Mouse (Mus musculus) CH12.LX (cell line): ENCODE data around the gene Plxdc1. TPM values are rescaled to one million over a fixed set of nuclear protein-coding genes. Genes with fewer than 3 reads are reported as not detected.
A peak's percentile ranks its signal among the peaks of the same experiment; 100 is the strongest.

ENCODE experiments used
- DNase-seq: peaks from one replicate; pipeline ENCODE4 v3.0.0-alpha.2; 2013; ENCODE audit errors: extremely low read depth
- H3K27ac ChIP-seq: 2 replicates; pipeline ENCODE4 v1.5.1; 2012; ENCODE audit warnings: low read depth, mild to moderate bottlenecking, control low read depth, moderate library complexity; ENCODE audit not compliant: insufficient read depth
- H3K27me3 ChIP-seq: replicated peaks from 2 replicates; pipeline ENCODE3; 2012; ENCODE audit warnings: inconsistent platforms
- H3K36me3 ChIP-seq, 2 experiments: replicated peaks in 1 of 2; 2 replicates each; pipeline versions ENCODE3 to v1.6.1; 2012; ENCODE audit warnings: inconsistent platforms in 1 of 2, low read length in 1 of 2, mild to moderate bottlenecking in 1 of 2, mixed read lengths in 1 of 2, moderate library complexity in 1 of 2; ENCODE audit not compliant: control insufficient read depth in 1 of 2, insufficient read depth in 1 of 2
- H3K4me1 ChIP-seq, 2 experiments: 2 replicates each; pipeline ENCODE4 v1.6.1; 2012; ENCODE audit warnings: inconsistent platforms in 1 of 2, moderate library complexity in 1 of 2; ENCODE audit not compliant: insufficient read depth in 2 of 2, control insufficient read depth in 1 of 2
- H3K4me2 ChIP-seq: 2 replicates; pipeline ENCODE4 v1.6.1; 2012; ENCODE audit warnings: low read depth, mild to moderate bottlenecking, control low read depth; ENCODE audit not compliant: poor library complexity, insufficient read depth, severe bottlenecking
- H3K4me3 ChIP-seq, 3 experiments: fragments of 150-350 bp in 1 of 3; sonication (generic) in 1 of 3; replicated peaks in 1 of 3; 2 replicates each; pipeline versions ENCODE3 to v1.5.1; 2011 to 2012; ENCODE audit warnings: low read depth in 2 of 3, low read length in 2 of 3, mild to moderate bottlenecking in 2 of 3, moderate library complexity in 2 of 3, control low read depth in 1 of 3, improper control_type of control experiment in 1 of 3, inconsistent platforms in 1 of 3, mixed read lengths in 1 of 3; ENCODE audit not compliant: poor library complexity in 1 of 3
- H3K79me2 ChIP-seq: replicated peaks from 2 replicates; pipeline ENCODE4 v1.6.1; 2012; ENCODE audit warnings: mild to moderate bottlenecking, moderate library complexity; ENCODE audit not compliant: control insufficient read depth, poor library complexity, insufficient read depth, severe bottlenecking; ENCODE audit errors: extremely low read depth
- H3K9ac ChIP-seq: 2 replicates; pipeline ENCODE4 v1.6.1; 2012; ENCODE audit warnings: low read depth, mild to moderate bottlenecking, control low read depth, moderate library complexity; ENCODE audit not compliant: insufficient read depth
- H3K9me3 ChIP-seq: replicated peaks from 2 replicates; pipeline ENCODE3; 2012; ENCODE audit warnings: low read length, inconsistent platforms, mixed read lengths
- BHLHE40 ChIP-seq: IDR thresholded peaks from 2 replicates; pipeline ENCODE4 v1.6.1; 2011; ENCODE audit warnings: mild to moderate bottlenecking, low read depth, low read length, improper control_type of control experiment
- EP300 ChIP-seq: IDR thresholded peaks from 2 replicates; pipeline ENCODE4 v1.6.1; 2011; ENCODE audit warnings: low read length, improper control_type of control experiment
- GABPA ChIP-seq: IDR thresholded peaks from 2 replicates; pipeline ENCODE4 v1.6.1; 2012; ENCODE audit warnings: low read depth, low read length, improper control_type of control experiment, inconsistent platforms; ENCODE audit not compliant: insufficient replicate concordance
- JUN ChIP-seq: IDR thresholded peaks from 2 replicates; pipeline ENCODE4 v1.6.1; 2011; ENCODE audit warnings: low read depth, mild to moderate bottlenecking, low read length, improper control_type of control experiment, moderate library complexity; ENCODE audit not compliant: insufficient read depth
- JUND ChIP-seq: conservative IDR thresholded peaks from 2 replicates; pipeline ENCODE4 v1.6.1; 2011; ENCODE audit warnings: low read depth, low read length, improper control_type of control experiment
- MAFK ChIP-seq: IDR thresholded peaks from 2 replicates; pipeline ENCODE4 v1.6.1; 2011; ENCODE audit warnings: low read length, improper control_type of control experiment; ENCODE audit not compliant: insufficient replicate concordance
- MAX ChIP-seq: IDR thresholded peaks from 2 replicates; pipeline ENCODE4 v1.6.1; 2011; ENCODE audit warnings: low read length, improper control_type of control experiment
- MEF2A ChIP-seq: IDR thresholded peaks from 2 replicates; pipeline ENCODE4 v1.6.1; 2014; ENCODE audit warnings: low read depth, mild to moderate bottlenecking, inconsistent platforms, low read length, improper control_type of control experiment, borderline replicate concordance
- MXI1 ChIP-seq: IDR thresholded peaks from 2 replicates; pipeline ENCODE4 v1.6.1; 2011; ENCODE audit warnings: mild to moderate bottlenecking, low read depth, low read length, improper control_type of control experiment
- MYC ChIP-seq: IDR thresholded peaks from 2 replicates; pipeline ENCODE4 v1.6.1; 2011; ENCODE audit warnings: low read depth, mild to moderate bottlenecking, improper control_type of control experiment, low read length
- NRF1 ChIP-seq: IDR thresholded peaks from 2 replicates; pipeline ENCODE4 v1.6.1; 2014; ENCODE audit warnings: low read depth, mild to moderate bottlenecking, inconsistent platforms, low read length, improper control_type of control experiment, moderate library complexity
- PAX5 ChIP-seq: IDR thresholded peaks from 2 replicates; pipeline ENCODE4 v1.6.1; 2012; ENCODE audit warnings: low read length, inconsistent platforms, mixed read lengths
- POLR2A ChIP-seq: IDR thresholded peaks from 2 replicates; pipeline ENCODE4 v1.6.1; 2011; ENCODE audit warnings: low read depth, mild to moderate bottlenecking, improper control_type of control experiment, low read length
- POLR2AphosphoS2 ChIP-seq: IDR thresholded peaks from 2 replicates; pipeline ENCODE4 v1.6.1; 2011; ENCODE audit warnings: low read depth, low read length, improper control_type of control experiment
- SIN3A ChIP-seq: IDR thresholded peaks from 2 replicates; pipeline ENCODE4 v1.6.1; 2012; ENCODE audit warnings: low read length, improper control_type of control experiment, inconsistent platforms
- SMC3 ChIP-seq: IDR thresholded peaks from 2 replicates; pipeline ENCODE4 v1.6.1; 2011; ENCODE audit warnings: low read depth, low read length, improper control_type of control experiment
- USF1 ChIP-seq: IDR thresholded peaks from 2 replicates; pipeline ENCODE4 v1.6.1; 2014; ENCODE audit warnings: low read depth, mild to moderate bottlenecking, inconsistent platforms, low read length, improper control_type of control experiment
- USF2 ChIP-seq: conservative IDR thresholded peaks from 2 replicates; pipeline ENCODE4 v1.6.1; 2011; ENCODE audit warnings: low read depth, low read length, improper control_type of control experiment
- ZKSCAN1 ChIP-seq: IDR thresholded peaks from 2 replicates; pipeline ENCODE4 v1.6.1; 2012; ENCODE audit warnings: low read depth, inconsistent platforms, low read length, improper control_type of control experiment, borderline replicate concordance
- ZNF384 ChIP-seq: IDR thresholded peaks from 2 replicates; pipeline ENCODE4 v1.6.1; 2012; ENCODE audit warnings: low read depth, low read length, improper control_type of control experiment, inconsistent platforms
- dilution Hi-C: fragments of 300-500 bp; cut with MboI; formaldehyde crosslinking; loops from 2 replicates; pipeline ENCODE4 v1.14.3; 2020; ENCODE audit warnings: low sequenced_read_pairs; ENCODE audit not compliant: extremely low pct_unique_long_range_greater_than_20kb, extremely low pct_ligation_motif_present
- in situ Hi-C: fragments of 300-500 bp; cut with MboI; formaldehyde crosslinking; loops from 3 replicates; pipeline ENCODE4 v1.14.3; 2019; ENCODE audit warnings: low sequenced_read_pairs, low pct_ligation_motif_present, low pct_unique_long_range_greater_than_20kb, mixed read lengths
- polyA plus RNA-seq: library from polyadenylated mRNA; unstranded; fragments of >175 nt; gene quantifications from 2 replicates; pipeline ENCODE4 v1.2.1, GENCODE M21; 2012; ENCODE audit warnings: low read depth; ENCODE audit not compliant: insufficient read length
- total RNA-seq, 2 experiments: library from RNA; depleted of rRNA; stranded (reverse); fragments of 300-350 nt in 1 of 2; fragments of >200 nt in 1 of 2; gene quantifications; 2 replicates each; pipeline ENCODE4 v1.2.3; 2012 to 2014

Plxdc1 gene
- total RNA-seq (2012; rRNA removed), result 0.04 and 0.08 TPM in 2 replicates
- total RNA-seq (2014; rRNA removed), result not detected in 2 replicates
- polyA plus RNA-seq, result 0.16 TPM in 1 of 2 replicates, not detected in the other

- H3K4me2 ChIP-seq, result peak within 1 kb of the TSS; percentile 31
- dilution Hi-C loops (no loop called here), in situ Hi-C loops (loop anchor here (5.0 kb wide), 2 partner anchors 89 to 189 kb away; partner anchors contain the start of gene Lasp1)
- TF ChIP-seq PAX5, result no peak
- TF ChIP-seq NRF1, result peak; percentile 67
- peaks cover 0 to 39% of the 10 kb centered on the region in 2 experiments; a peak in 2 of 4 replicates for H3K4me1 ChIP-seq
- H3K79me2 ChIP-seq, result no peaks in the 10 kb centered on the region
- H3K27me3 ChIP-seq, result no peaks in the 10 kb centered on the region
- H3K9me3 ChIP-seq, result no peaks in the 10 kb centered on the region
- H3K4me3 ChIP-seq, result peak within 1 kb of the TSS in 1 of 3 experiments; percentile 15
- peaks cover 0 to 15% of the 10 kb centered on the region in 2 experiments for H3K36me3 ChIP-seq
- DNase-seq, result no peak
- H3K27ac ChIP-seq, result no peak within 1 kb of the TSS
- no peak within 1 kb of the TSS for H3K9ac ChIP-seq
Measured at GRCm38 (mm10) chr11:97985727-97986677, at the start of gene Plxdc1. Gene Plxdc1, minus strand, starts transcription at chr11:97986444.

GRCm38 (mm10) chr11:98035977-98036377 is 49.7 kb upstream of the Plxdc1 start:
- in situ Hi-C loops, result no loop called here
- peak overlapping the region; percentile 37; the same call in 1 of the 2 replicates for H3K4me2 ChIP-seq
- H3K9ac ChIP-seq, result no peak overlapping the region
- peaks cover 2 to 9% of the 10 kb centered on the region in 2 experiments; a peak in 2 of 4 replicates for H3K4me1 ChIP-seq
- H3K27me3 ChIP-seq, result no peaks in the 10 kb centered on the region
- peaks cover 4 to 7% of the 10 kb centered on the region in 2 experiments for H3K36me3 ChIP-seq
- TF ChIP-seq JUN (no peak), MAFK (peak; percentile 26; the same call in 1 of the 2 replicates), MEF2A (peak; percentile 59; the same call in 1 of the 2 replicates)
- H3K9me3 ChIP-seq, result no peaks in the 10 kb centered on the region
- no peaks in the 10 kb centered on the region for H3K79me2 ChIP-seq
- dilution Hi-C loops, result no loop called here
- H3K4me3 ChIP-seq, result peak overlapping the region in 1 of 3 experiments; percentile 2
- DNase-seq, result no peak
- no peak overlapping the region for H3K27ac ChIP-seq

GRCm38 (mm10) chr11:98034840-98035239 is 48.6 kb upstream of the Plxdc1 start:
- dilution Hi-C loops, result no loop called here
- no peaks in the 10 kb centered on the region for H3K79me2 ChIP-seq
- TF ChIP-seq JUND (no peak), MAX (no peak), MYC (no peak), BHLHE40 (no peak), GABPA (no peak), SIN3A (no peak), SMC3 (no peak), NRF1 (no peak), POLR2AphosphoS2 (no peak), EP300 (no peak), ZKSCAN1 (no peak), MXI1 (no peak), USF2 (no peak), POLR2A (no peak), USF1 (no peak), MAFK (no peak), ZNF384 (no peak)
- H3K4me3 ChIP-seq, result no peak overlapping the region
- H3K27ac ChIP-seq, result no peak overlapping the region
- in situ Hi-C loops, result no loop called here
- no peak overlapping the region for H3K4me2 ChIP-seq
- peaks cover 15 to 18% of the 10 kb centered on the region in 2 experiments for H3K36me3 ChIP-seq
- DNase-seq, result no peak
- no peaks in the 10 kb centered on the region for H3K27me3 ChIP-seq
- no peaks in the 10 kb centered on the region for H3K9me3 ChIP-seq
- H3K4me1 ChIP-seq, result peaks cover 2 to 9% of the 10 kb centered on the region in 2 experiments; a peak in 3 of 4 replicates
- no peak overlapping the region for H3K9ac ChIP-seq
